Mouse (Mus musculus) hindlimb bud, embryonic 11.5 days (tissue): ENCODE results near the gene Bax.
A peak's percentile ranks its signal among the peaks of the same experiment; 100 is the strongest.

ENCODE experiments used
- DNase-seq: peaks from one replicate; pipeline ENCODE4 v3.0.0-alpha.2; 2012; ENCODE audit warnings: low read depth, low spot score; ENCODE audit errors: extremely low spot score

Bax gene

DNA sequence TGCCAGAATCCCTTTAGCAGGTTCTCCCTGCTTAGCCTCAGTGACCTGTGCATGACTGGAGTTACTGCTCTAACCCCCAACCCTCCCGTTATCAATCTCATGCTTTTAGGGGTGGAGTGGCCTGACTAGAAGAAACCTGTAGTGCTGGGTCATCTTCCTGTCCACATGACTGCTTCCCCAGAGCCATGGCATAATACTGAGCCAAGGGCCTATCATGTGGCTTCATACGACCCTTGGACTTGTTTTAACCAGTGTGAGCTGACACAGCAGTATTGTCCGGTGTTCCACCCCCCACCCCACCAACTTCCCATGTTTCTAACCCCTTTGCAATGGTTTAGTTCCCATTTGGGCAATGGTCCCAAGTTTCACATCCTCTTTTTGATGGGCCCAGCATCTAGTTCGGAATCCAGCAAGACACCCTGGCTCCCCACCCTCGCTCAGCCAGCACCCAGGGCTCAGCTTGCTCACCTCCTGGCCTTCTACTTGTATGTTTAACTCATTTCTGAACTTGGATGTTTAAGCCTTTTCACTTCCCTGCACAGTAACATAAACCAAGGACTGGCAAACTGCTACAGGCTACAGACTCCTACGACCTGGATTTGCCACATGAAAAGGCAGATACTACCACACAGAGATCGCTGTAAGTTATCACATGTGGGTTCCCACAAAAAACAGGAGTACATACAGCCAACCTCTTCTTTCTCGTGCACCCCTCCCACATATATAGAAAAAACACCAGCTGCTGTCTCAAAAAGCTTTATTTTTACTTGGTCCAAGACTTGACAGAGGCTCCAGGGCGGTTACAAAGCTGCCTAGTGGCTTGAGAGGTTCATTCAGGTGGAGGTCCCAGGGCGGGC is 9.3 kb downstream of the Bax start:
- DNase-seq = no peak

GRCm38 (mm10) chr7:45456721-45457203 is 9.9 kb downstream of the Bax start:
- no peak for DNase-seq

- no peak for DNase-seq
Measured at GRCm38 (mm10) chr7:45455932-45456696, 10.6 kb downstream of the Bax start.

DNA sequence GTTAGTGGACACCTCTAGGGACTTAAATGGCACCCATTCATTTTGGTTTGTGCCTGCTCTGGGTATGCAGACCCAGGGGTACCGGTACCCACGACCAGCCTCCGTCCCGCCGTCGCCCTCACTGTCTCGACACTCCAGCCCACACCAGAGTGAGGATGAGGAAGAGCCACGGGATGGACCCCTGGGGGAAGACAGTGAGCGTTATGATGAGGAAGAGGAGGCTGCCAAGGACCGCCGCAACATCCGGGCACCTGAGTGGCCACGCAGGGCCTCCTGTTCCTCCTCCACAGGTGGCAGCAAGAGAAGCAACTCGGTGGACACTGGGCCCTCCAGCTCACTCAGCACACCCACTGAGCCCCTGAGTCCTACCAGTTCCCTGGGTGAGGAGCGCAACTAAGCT is 11.7 kb downstream of the Bax start:
- no peak for DNase-seq

DNA sequence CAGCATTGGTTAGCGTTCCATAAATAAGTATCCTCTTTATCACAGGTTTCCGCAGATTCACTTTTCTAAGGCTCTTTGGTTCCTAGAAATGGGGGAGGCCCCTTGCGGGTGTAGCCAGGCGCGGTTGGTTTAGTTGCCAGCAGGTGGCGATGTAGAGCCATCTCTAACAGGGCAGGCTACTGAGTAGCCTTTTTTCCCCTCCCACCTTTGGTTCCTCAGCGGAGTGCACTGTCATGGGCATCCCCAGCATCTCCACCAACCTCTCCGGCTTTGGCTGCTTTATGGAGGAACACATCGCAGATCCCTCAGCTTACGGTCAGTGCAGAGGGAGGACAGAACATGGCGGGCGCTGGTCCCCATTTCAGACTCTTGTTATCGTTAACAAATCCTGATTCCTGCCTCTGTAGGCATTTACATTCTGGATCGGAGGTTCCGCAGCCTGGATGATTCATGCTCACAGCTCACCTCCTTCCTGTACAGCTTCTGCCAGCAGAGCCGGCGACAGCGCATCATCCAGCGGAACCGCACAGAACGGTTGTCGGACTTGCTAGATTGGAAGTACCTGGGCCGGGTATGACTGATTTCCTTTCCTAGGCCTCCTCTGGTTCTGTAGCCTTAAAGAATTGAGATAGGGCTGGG is 15.2 kb downstream of the Bax start:
- DNase-seq = no peak

GRCm38 (mm10) chr7:45449974-45450373 is 16.7 kb downstream of the Bax start:
- no peak for DNase-seq

GRCm38 (mm10) chr7:45447325-45447990 is 19.2 kb downstream of the Bax start:
- DNase-seq = no peak

- DNase-seq = no peak
Measured at GRCm38 (mm10) chr7:45446589-45446988, 20.1 kb downstream of the Bax start.

DNA sequence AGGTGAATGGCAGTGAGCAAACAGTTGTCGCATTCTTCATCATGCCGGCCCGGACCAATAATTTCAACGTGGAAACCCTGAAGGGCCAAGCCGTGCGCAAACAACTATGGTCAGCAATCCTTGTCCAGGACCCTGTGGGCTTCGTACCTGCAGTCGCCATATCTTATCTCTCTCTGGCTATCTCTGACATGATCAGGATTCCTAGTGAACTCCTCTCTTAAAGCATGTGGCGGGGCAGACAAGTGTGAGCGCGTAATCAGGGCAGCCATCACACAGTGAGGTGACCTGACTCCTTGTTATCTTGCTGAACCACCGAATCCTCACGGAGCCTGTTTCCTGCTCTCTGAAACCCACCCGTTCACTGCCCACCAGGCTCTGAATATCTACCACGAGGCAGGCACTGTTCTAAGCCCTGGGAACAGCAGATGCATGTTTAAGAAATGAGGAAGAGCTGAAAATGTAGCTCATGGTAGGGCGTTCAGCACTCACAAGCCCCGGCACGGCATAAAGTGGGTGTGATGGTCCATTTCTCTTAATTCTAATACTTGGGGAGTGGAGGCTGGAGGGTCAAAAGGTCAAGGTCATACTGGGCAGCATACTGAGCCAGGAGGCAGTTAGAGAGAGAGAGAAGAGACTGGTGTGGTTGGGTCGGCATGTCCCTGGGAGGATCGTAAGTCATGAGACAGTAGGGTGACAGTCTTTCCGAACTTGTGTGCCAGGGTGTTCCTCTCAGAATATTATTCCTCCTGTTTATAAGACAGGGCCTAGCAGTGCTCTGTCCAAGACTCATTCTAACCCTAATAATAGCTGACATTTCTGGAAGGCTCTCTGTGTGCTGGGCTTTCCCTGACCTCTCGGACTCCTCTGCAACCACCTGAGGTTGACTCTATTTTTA is 22.9 kb downstream of the Bax start:
- no peak for DNase-seq

GRCm38 (mm10) chr7:45437521-45438276 is 29.0 kb downstream of the Bax start, which contains the start of gene Ruvbl2:
Ruvbl2 (minus strand) TSS chr7:45438096.
- no peak for DNase-seq

DNA sequence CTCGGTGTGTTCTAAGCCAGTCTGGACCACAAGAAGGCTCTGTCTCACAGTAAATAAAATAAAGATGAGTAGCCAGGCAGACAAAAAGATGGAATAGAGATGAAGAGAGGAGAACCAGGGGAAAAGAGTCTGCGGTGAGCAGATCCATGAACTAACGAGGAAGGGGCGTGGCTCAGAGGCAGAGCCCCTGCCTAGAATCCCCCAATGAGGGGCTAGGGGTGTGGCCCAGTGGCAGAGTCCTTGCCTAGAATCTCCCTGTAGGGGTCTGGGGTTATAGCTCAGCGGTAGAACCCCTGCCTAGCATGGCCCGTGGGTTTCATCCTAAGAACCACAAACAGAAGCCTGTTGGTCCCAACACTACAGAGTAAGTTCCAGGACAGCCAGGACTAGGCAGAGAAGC is 29.7 kb downstream of the Bax start:
- DNase-seq = no peak

- no peak for DNase-seq
Measured at GRCm38 (mm10) chr7:45436444-45436843, 30.3 kb downstream of the Bax start.

DNA sequence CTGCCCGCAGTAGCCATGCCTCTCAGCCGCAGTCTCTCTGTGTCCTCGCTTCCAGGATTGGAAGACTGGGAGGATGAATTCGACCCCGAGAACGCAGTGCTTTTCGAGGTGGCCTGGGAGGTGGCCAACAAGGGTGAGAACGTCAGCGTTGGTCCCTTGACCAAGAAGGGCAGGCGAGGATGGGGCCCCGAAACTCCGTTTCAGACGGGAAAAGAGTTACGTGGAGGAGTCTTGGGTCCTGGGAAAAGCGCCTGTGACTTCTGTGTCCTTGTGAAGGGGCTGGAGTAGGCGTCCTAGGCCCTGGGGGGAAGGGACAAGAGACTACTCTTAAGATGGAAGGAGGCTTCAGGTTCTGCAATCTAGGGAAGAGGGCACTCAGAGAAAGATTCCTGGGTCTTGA is 31.7 kb downstream of the Bax start:
- no peak for DNase-seq

DNA sequence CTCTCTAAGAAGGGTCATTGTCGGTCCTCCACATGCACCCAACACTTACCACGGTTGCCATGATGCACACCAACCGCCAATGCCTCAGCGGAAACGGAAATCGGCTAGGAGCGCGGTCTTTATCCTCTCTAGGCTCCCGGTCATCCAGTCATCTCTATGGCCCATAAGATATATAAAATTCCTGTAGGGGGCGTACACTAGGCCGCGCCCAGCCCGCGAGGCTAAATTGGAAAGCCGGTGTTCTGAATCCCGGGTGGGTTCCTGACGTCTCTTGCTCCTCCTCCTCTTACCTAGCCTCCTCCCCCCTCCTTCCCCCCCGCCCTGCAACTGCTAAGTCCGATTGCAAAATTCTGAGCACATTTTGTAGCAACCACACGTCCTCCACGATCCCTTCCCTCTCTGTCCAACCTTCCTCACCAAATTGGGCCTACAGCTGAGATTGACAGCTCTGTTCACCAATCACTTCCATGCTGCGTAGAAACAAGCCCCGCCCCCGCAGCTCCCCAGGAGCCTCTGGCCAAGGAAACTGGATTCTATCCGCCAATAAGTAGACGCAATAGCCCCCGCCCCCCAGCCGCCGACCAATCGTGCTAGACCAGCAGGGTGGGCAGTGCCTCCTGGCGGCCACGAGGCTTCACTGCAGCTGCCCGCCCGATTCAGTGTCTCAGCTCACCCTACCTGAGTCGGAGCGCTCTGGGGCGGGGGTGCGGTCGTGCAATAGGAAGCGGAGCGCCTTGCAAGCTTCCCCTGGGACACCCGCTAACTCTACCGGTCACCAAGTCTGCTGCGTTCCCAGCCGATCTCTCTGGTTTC is 32.3 kb downstream of the Bax start, which contains the start of gene Gys1:
Gene Gys1, plus strand, starts transcription at position 642 of the 813 bp plus-strand sequence.
- DNase-seq = peak; percentile 99

GRCm38 (mm10) chr7:45433835-45434202 is 32.9 kb downstream of the Bax start:
- DNase-seq = no peak

DNA sequence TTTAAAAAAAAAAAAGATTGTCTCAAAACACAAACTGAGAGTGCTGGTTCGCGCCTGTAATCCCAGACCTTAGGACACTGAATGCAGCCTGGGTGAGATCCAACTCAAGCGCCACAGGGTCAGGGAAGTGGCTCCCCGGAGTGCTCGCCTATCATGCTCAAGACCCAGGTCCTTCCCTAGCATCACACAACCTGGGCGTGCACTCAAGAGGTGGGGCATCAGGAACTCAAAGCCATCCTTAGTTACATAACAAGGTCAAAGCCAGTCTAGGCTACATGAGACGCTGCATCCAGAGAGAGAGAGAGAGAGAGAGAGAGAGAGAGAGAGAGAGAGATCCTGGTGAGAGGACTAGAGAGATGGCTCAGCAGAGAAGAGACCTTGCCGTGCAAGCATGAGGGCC is 40.1 kb downstream of the Bax start:
- no peak for DNase-seq

- DNase-seq = no peak
Measured at GRCm38 (mm10) chr7:45421194-45421593, 45.5 kb downstream of the Bax start.

GRCm38 (mm10) chr7:45420615-45420919 is 46.1 kb downstream of the Bax start, which contains the start of gene Lhb:
Lhb (plus strand) TSS chr7:45420820.
- DNase-seq = no peak
